Mouse (Mus musculus) thymus, postnatal 36 days (tissue): ENCODE data around the gene Keap1.
"Not testable (repeated sequence)": the region's sequence is repeated elsewhere in the genome, so short reads cannot be mapped to it uniquely, and the experiment has no call there.

Experiments used
- DNase-seq, 2 experiments: peaks; one replicate each; pipeline ENCODE4 v3.0.0; 2022; ENCODE audit warnings: mixed read lengths in 2 of 2

Gene Keap1

GRCm38 (mm10) chr9:21227342-21227741 is 11.8 kb downstream of the Keap1 start:
- peak; percentile 48 to 60 for DNase-seq

- DNase-seq: no peak
Observed at GRCm38 (mm10) chr9:21225415-21225758, 13.8 kb downstream of the Keap1 start.

- DNase-seq: no peak
Observed at GRCm38 (mm10) chr9:21224576-21225414, 14.4 kb downstream of the Keap1 start.

GRCm38 (mm10) chr9:21223906-21224305 is 15.3 kb downstream of the Keap1 start:
- no peak for DNase-seq

- not testable (repeated sequence) for DNase-seq
Observed at GRCm38 (mm10) chr9:21223490-21223889, 15.7 kb downstream of the Keap1 start.

- DNase-seq: peak in 1 of 2 experiments; percentile 24
Observed at GRCm38 (mm10) chr9:21221383-21221929, 17.7 kb downstream of the Keap1 start.

GRCm38 (mm10) chr9:21220490-21221382 is 18.4 kb downstream of the Keap1 start:
- peak; percentile 92 to 94 for DNase-seq

GRCm38 (mm10) chr9:21219820-21220219 is 19.3 kb downstream of the Keap1 start:
- no peak for DNase-seq

GRCm38 (mm10) chr9:21216050-21216841 is 22.9 kb downstream of the Keap1 start:
- no peak for DNase-seq

- DNase-seq: no peak
Observed at GRCm38 (mm10) chr9:21213617-21214190, 25.5 kb downstream of the Keap1 start.

GRCm38 (mm10) chr9:21211624-21212023 is 27.5 kb downstream of the Keap1 start:
- no peak for DNase-seq

- no peak for DNase-seq
Observed at GRCm38 (mm10) chr9:21210821-21211220, 28.3 kb downstream of the Keap1 start.

- DNase-seq: no peak
Observed at GRCm38 (mm10) chr9:21208626-21209025, 30.5 kb downstream of the Keap1 start.

GRCm38 (mm10) chr9:21206848-21207247 is 32.3 kb downstream of the Keap1 start:
- no peak for DNase-seq

- no peak for DNase-seq
Observed at GRCm38 (mm10) chr9:21204528-21205272, 34.5 kb downstream of the Keap1 start.

- DNase-seq: no peak
Observed at GRCm38 (mm10) chr9:21204156-21204527, 35.0 kb downstream of the Keap1 start.

GRCm38 (mm10) chr9:21198960-21199359 is 40.2 kb downstream of the Keap1 start:
- DNase-seq: no peak

- DNase-seq: no peak
Observed at GRCm38 (mm10) chr9:21197981-21198380, 41.2 kb downstream of the Keap1 start.

GRCm38 (mm10) chr9:21196521-21197433 is 42.4 kb downstream of the Keap1 start:
- DNase-seq: no peak

GRCm38 (mm10) chr9:21195736-21196505 is 43.2 kb downstream of the Keap1 start:
- not testable (repeated sequence) for DNase-seq
